Mouse (Mus musculus) frontal cortex, adult (tissue): Measurements from ENCODE around the gene Svep1.
A peak's percentile ranks its signal among the peaks of the same experiment; 100 is the strongest.

ENCODE experiments used
- ATAC-seq: cut with Nextera tagmentation; 2 replicates; pipeline ENCODE4 v1.9.2; 2017; ENCODE audit warnings: mild to moderate bottlenecking, moderate library complexity, mixed read lengths; ENCODE audit not compliant: low TSS enrichment

The Svep1 gene

GRCm38 (mm10) chr4:58084155-58084554, 122.5 kb downstream of the Svep1 start:
- no peak for ATAC-seq

- peak; percentile 90 for ATAC-seq
Measured at GRCm38 (mm10) chr4:58082588-58082987, 124.1 kb downstream of the Svep1 start.

GRCm38 (mm10) chr4:58079631-58080030, 127.0 kb downstream of the Svep1 start:
- ATAC-seq = peak; percentile 66; the same call in 1 of the 2 replicates

- ATAC-seq = peak; percentile 67
Measured at GRCm38 (mm10) chr4:58077950-58078349, 128.7 kb downstream of the Svep1 start.

- no peak for ATAC-seq
Measured at GRCm38 (mm10) chr4:58077536-58077935, 129.1 kb downstream of the Svep1 start.

GRCm38 (mm10) chr4:58072888-58073287, 133.8 kb downstream of the Svep1 start:
- ATAC-seq = peak; percentile 52; the same call in 1 of the 2 replicates

- ATAC-seq = no peak
Measured at GRCm38 (mm10) chr4:58068886-58069285, 137.8 kb downstream of the Svep1 start.

- ATAC-seq = no peak
Measured at GRCm38 (mm10) chr4:58064721-58065120, 141.9 kb downstream of the Svep1 start.

GRCm38 (mm10) chr4:58062933-58063332, 143.7 kb downstream of the Svep1 start:
- no peak for ATAC-seq

- peak; percentile 55; the same call in 1 of the 2 replicates for ATAC-seq
Measured at GRCm38 (mm10) chr4:58055653-58056052, 151.0 kb downstream of the Svep1 start.

GRCm38 (mm10) chr4:58054441-58054840, 152.2 kb downstream of the Svep1 start:
- no peak for ATAC-seq

GRCm38 (mm10) chr4:58050746-58051145, 155.9 kb downstream of the Svep1 start:
- no peak for ATAC-seq

- no peak for ATAC-seq
Measured at GRCm38 (mm10) chr4:58050276-58050675, 156.4 kb downstream of the Svep1 start.

GRCm38 (mm10) chr4:58044833-58045232, 161.8 kb downstream of the Svep1 start:
- no peak for ATAC-seq

GRCm38 (mm10) chr4:58044356-58044755, 162.3 kb downstream of the Svep1 start:
- no peak for ATAC-seq

GRCm38 (mm10) chr4:58040093-58040492, 166.6 kb downstream of the Svep1 start:
- no peak for ATAC-seq

- ATAC-seq = no peak
Measured at GRCm38 (mm10) chr4:58037096-58037705, 169.5 kb downstream of the Svep1 start.

- ATAC-seq = no peak
Measured at GRCm38 (mm10) chr4:58034663-58035062, 172.0 kb downstream of the Svep1 start.

GRCm38 (mm10) chr4:58032714-58033113, 173.9 kb downstream of the Svep1 start:
- ATAC-seq = peak; percentile 96

GRCm38 (mm10) chr4:58009024-58009423, 197.6 kb downstream of the Svep1 start, which contains the start of gene Txndc8:
Gene Txndc8 (minus strand): TSS chr4:58009124.
- ATAC-seq = no peak

GRCm38 (mm10) chr4:58003501-58003900, 203.2 kb downstream of the Svep1 start:
- no peak for ATAC-seq
